Mouse (Mus musculus) gastrocnemius, postnatal 36 days (tissue): ENCODE measurements around the gene Bcl9l. TPM values are rescaled to one million over a fixed set of nuclear protein-coding genes. Genes with fewer than 3 reads are reported as not detected.

Experiments
- DNase-seq, 2 experiments: peaks; one replicate each; pipeline ENCODE4 v3.0.0; 2022
- intact Hi-C: fragments of 180-260 bp; cut with DNase I; formaldehyde crosslinking; loops from one replicate; pipeline ENCODE4 v1.15.1; 2025
- total RNA-seq, 2 experiments: library from RNA; stranded (reverse); gene quantifications; 2 replicates each; pipeline ENCODE4 v1.2.3; 2021

The Bcl9l gene
- total RNA-seq, 2 experiments from 2014 or later = 25.7 to 42.5 TPM

DNA sequence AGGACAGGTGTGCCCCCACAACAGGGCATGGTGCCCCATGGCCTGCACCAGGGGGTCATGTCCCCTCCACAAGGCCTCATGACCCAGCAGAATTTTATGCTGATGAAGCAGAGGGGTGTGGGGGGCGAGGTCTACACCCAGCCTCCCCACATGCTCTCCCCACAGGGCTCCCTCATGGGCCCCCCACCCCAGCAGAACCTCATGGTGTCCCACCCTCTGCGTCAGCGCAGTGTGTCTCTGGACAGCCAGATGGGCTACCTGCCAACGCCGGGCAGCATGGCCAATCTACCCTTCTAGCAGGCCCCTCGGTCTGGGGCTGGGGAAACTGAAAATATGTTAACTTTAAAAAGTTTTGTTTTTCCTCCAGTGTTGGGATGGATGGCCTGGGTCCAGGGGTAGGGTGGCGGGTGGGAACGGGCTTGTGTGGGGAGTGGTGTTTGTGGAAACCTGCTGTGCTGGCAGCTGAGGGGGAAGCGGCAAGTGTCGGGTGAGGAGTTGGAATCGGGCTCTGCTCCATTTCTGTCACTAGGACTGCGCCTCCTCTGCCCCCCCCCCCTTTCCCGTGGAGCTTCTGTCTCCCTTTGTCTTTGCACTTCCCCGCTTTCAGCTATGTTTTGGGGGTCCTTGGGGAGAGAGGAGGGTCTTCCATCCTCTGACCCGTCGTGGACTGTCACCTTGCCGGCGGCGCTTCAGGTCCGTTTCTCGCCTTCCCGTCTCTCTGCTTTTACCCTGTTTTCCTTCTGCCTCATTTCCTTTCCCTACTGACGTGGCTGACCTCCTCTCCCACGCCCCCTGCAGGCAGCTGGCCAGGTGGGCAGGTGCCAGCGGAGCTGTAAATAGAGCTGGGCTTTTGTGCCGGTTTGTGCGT, 27.1 kb downstream of the Bcl9l start:
- intact Hi-C loops = loop anchor here (2.0 kb wide), 1 partner anchor 95 kb away; the partner anchor contains the start of gene Ddx6
- peak; percentile 85 to 86 for DNase-seq

DNA sequence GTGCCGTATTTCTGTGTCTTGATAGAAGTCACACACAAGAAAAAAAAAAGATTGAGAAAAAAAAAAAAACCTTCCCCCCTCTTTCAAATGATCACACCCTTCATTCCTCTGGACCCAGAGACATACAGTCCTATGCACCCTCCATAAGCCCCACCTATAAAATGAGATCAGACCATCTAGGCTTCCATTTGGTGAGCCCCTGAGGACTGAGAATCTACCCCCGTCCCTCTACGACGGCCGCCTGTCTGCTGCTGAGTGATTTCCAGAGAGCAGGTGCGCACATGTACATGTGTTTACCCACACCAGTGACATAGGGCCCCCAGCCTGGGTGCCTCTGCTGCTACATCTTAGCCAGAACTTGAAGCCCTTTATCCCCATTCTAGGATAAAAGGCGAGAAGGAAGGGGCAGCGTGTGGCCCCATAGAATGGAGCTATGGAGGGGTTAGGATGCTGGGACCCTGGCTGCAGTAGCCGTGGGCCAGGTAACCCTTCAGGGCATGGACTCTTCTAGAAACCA, 27.8 kb downstream of the Bcl9l start:
- intact Hi-C loops = loop anchor here (2.0 kb wide), 1 partner anchor 94 kb away; the partner anchor contains the start of gene Ddx6

DNA sequence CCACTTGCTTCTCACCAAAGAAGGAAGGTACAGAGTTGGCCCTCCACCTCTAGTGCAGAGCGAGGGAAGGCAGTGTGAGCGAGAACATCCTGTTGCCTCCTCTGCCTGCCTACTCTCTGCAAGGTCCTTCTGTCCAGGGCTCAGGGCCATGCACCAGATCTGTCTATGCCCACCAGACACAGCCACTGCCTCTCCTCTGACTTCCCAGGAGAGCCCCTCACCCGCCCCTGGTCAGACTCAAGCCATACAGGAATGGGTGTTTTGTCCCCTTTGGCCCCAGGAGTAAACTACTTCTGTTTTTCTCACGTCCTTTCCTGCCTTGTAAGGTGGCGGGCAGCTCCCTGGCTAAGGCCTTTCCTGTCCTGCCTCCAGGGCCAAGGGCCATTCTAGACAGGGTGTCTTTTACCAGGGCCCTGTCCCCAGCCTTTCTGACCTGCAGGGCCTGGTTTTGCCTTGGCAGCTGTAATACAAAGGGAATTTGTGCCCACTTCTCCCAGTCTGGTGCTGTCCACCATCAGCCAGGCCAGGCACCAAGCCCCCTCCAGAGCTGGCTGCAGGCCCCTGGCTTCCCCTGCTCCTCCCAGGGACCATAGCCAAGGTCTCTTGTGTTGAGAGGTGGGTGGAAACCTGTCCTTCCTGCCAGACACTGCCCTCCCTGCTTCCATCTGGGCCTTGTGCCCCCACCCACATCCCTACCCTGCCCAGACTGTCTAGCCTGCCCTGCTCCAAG, 28.4 kb downstream of the Bcl9l start:
- intact Hi-C loops = loop anchor here (2.0 kb wide), 1 partner anchor 94 kb away; the partner anchor contains the start of gene Ddx6
- peak in 1 of 2 experiments; percentile 48 for DNase-seq

More for the DNA sequence above, 27.8 kb downstream of the Bcl9l start:
- no peak for DNase-seq

DNA sequence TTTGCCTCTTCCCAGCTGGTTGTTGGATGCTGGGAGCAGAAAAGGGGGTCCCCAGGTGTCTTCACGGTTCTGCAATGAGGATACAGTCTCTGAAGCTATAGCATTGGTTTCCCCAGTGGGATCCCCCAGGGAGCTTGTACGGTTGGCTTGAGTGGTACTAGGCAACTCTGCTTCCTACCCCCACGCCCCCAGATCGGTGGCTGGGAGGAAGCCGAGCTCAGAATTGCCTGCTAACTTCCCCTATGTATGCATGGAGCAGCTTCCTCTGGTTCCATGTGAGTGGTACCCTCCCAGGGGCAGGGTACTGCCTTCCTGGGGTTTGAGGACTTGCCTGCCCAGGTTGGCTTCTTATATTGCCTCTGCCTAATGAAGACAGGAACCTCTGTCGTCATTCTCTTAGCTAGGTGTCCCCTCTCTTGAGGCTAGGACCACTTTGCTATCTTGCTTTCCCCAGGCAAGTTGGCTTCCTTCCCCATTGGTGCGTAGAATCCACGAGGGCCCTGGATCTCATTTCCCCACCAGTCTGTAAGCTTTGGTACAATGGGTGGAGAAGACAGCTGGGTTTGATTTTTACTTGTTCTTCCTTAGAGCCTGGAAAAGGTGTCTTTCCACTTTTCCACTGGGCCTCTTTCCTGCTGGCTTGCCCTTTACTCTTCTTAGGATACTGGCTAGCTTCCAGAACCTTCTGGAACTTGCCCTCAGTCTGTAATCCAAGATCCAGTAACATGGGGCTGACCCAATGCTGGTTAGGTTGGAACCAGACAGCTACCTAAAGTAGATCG, 29.5 kb downstream of the Bcl9l start:
- intact Hi-C loops = loop anchor here (2.0 kb wide), 1 partner anchor 93 kb away; the partner anchor contains the start of gene Ddx6
- DNase-seq = no peak

DNA sequence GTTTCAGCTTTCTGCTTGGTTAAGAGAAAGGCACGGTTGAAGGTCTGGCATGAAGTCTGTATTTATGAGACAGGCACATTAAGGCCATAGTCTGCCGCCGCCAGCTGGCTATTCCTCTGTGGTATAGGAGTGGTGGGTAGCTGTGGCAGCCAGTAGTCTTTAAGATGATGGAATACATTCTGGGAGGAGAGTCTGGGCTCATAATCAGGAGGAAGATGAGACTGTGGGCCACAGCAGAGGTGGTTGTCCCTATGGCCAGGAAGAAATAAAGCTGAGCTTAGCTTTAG, 30.0 kb downstream of the Bcl9l start:
- no peak for DNase-seq
- intact Hi-C loops = no loop called here

DNA sequence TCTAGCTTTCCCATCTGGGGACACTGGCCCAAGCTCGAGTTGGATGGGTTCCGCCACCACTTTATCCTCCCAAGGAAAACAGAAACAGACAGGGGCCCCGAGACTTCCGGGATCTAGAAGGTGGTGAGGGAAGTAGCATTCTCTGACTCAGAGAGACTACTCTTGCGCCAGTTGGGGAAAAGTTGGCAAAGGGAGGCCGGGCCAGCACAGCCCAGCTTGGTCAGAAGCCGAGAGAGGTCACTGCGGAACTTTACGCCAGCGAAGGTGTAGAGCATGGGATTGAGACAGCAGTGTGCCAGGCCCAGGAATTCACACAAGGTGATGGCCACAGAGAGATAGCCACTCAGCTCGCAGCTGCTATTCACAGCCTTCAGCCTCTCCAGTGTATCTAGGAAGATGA, 30.5 kb downstream of the Bcl9l start:
- no peak for DNase-seq
- intact Hi-C loops = no loop called here

DNA sequence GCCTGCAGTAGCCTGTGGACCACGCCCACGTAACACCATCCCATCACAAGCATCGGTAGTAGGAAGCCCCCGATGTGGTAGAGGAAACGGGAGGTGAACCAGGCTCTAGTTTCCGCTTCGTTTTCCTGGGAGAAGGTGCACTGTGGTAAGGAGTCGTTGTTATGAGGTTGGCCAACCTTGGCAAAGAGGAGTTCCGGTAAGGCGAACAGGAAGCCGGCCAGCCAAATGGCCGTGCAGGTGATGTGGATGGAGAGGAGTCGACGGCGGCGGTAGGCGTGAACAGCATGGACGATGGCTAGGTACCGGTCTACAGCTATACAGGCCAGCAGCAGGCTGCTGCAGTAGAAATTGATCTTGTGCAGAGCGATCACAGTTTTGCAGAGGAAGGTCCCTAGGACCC, 31.0 kb downstream of the Bcl9l start:
- intact Hi-C loops = no loop called here

DNA sequence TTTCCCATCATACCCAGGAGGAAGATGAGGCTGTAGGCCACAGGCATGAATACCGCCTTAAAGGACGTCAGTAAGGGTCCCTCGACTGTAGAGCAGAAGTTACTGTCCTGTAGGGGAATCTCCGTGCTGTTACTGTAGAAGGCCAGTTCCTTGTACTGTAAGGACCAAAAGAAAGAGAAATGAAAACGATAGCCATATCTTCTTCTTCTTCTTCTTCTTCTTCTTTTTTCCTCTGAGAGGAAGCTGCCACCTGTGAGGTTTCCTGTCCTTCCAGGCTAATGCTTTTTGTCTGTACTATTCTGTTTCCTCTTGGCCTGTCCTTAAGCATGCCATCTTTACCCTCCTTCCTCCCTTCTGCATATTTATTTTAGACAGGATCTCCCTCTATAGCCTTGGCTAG, 31.5 kb downstream of the Bcl9l start:
- intact Hi-C loops = no loop called here
- no peak for DNase-seq

More for the DNA sequence above, 31.0 kb downstream of the Bcl9l start:
- no peak for DNase-seq

DNA sequence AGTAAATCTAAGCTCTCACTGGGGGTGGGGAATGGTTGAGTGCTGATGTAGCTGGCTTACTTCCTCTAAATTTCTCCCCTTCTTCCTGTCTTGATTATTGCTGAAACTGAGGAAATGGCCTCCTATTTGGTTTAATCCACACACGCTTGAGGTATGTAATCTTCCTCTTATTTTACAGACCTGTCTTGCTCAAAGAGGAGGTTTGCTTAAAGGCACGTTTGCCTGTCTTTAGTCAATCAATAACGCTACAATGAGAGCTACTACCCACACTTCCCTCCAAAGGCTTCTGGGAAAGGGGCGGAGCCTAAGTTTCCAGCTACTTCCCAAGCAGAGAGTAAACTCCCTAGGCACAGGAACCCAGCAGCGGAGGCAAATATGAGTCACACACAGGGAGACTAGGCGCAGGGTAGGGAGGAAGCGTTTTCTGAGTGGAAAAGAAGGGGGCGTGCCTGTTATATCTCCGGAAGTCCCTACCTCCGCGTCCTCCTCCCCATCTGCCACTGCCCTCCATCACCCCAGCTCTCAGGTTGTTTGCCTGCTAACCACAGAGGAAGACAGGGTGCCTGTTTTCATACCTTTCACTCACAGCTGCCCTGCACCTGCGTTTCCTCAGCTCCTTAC, 32.6 kb downstream of the Bcl9l start:
- intact Hi-C loops = no loop called here
- DNase-seq = no peak

DNA sequence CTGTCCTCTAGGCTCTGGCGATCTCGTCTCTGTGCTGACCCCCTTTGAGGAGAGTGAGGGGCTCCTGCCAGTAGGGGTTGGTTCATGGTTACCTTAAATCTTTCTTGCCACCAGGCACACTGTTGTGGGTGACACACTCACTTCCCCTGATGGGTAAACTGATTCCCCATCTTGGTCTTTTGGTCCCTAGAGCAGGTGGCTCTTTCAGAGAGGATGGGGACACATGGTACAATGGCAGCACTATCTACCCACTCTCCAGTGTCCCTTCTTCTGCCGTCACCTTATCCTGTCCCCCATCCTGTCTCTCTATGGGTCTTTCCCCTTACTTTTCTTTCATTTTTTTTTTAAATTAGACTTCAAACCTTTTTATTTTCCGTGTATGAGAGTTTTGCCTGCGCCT, 33.3 kb downstream of the Bcl9l start:
- intact Hi-C loops = no loop called here
- no peak for DNase-seq

DNA sequence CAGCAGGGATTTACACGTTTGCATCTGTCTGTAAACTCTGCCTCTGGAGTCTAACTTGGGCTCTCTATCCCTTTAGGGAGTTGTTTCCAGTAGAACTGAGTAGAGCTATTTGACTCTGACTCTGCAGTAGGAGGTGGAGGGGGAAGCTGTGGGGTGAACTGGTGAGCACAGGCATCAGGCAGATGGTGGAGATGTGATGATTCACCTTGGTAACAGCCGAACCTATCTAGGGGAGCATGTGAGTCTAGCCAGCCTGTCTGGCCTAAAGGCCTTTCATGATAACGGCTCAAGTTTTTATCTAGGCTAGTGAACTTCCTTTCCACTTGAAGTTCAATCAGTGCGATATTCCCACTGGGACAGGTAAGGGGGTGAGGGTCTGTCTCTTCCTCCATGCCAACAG, 34.7 kb downstream of the Bcl9l start:
- DNase-seq = no peak
- intact Hi-C loops = no loop called here

DNA sequence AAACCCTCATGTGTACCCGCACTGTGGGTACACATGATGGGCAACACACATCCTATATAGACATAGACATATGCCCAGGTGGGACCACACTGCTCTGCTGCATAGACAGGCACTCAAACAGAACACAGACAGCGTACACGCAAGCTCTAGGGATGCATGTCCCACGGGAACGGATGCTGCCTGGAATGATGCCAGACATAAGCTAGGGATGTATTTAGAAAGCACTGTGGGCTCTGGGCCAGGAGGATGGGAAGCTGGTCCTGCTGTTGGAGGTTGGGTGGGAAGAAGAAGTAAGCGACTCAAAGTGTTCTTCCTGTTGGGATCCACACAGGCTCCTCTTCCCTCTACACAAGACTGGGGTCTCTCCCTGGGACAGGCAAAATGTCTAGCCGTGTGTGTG, 35.4 kb downstream of the Bcl9l start:
- no peak for DNase-seq
- intact Hi-C loops = no loop called here

DNA sequence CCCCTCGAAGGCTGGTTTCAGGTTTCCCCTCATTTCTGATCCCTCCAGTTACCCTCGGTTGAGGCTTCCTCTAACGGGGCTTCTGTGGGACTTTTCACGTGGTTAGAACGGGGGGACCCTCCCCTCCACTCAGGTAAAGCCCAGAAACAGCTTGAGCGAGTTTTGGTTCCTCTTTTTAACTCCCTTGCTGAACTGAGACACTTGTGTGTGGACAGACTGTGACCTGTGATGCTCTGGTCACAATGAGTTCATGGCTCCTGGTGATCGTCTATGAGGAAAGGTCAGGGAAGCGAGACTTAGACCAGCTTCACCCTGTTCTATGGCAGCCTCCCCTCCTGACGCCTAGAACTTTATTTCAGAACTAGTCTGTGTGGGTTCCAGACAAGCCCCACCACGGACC, 39.3 kb downstream of the Bcl9l start:
- intact Hi-C loops = no loop called here
- no peak for DNase-seq

DNA sequence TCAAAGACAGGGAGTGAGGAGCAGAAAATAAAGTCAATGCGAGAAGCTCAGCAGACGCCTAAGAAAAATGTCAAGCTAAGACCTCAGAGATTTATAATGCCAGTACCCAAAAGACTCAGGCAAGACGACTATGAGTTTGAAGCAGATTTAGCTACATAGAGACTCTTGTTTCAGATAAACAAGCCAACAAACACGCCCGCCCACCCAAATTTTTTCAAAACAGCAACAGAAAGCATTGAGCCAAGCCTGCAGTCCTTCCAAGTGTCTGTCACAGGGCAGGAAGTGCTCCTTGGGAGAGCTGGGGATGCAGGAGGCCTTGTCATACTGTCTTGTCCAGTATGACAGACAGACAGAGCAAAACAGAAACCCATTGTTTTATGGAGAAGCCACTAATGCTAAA, 41.1 kb downstream of the Bcl9l start:
- DNase-seq = no peak
- intact Hi-C loops = no loop called here

DNA sequence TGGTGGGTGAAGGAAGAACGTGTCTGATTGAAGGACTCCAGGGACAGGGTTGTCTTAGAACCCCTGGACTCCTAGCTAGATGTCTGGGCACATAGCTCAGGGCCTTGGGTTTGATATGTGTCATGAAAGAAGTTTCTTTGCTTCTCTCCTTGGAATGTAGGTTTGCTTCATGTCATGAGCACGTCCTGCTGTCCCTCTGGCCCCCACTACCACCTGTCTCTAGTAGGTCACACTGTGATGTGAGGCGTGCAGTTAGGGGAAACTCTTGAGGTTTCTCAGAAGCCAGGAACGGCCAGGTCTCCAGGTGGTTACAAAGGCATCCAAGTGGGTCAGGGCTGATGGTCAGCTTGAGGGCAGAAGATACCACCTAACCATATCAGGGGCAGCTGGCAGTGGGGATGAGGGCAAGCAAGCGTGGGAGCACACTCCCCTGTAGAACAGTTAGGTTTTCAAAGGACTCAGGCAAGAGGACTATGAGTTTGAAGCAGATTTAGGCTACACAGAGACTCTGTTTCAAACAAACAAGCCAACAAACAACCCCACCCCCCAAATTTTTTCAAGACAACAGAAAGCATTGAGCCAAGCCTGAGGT, 41.7 kb downstream of the Bcl9l start:
- intact Hi-C loops = no loop called here
- no peak for DNase-seq

DNA sequence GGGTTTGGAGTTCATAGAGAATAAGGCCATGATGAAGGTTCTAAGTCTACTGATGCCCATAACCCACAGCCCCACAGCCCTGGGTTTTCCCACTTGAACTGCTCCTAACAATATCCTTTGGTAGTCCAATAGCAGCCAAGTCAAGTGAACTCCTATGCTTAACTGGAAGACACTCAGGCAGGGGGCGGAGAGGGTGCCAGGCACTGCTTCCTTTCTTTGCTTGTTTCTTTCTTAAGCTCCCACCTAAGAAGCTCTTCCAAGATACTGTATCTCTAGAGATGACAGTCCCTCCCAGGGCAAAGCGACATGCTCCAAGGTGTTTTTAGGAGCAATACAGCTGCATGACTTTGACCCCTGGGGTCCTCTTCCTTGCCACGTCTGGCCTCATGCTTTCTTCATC, 42.4 kb downstream of the Bcl9l start:
- intact Hi-C loops = no loop called here
- no peak for DNase-seq

DNA sequence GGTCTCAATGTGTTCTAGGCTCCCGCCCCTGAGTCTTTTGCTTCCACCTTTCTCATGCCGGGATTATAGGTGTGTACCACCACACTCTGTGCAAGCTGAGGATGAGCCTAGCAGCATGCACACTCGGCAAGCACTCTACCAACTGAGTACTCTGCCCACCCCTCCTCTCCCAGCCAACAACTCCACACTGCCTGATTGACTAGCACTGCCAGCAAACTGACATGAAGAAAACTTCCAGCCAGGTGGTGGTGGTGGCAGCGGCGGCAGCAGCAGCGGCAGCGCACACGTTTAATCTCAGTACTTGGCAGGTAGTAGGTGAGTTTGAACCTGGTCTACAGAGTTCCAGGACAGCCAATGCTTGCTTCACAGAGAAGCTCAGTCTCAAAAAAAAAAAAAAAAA, 43.0 kb downstream of the Bcl9l start:
- DNase-seq = no peak
- intact Hi-C loops = no loop called here

DNA sequence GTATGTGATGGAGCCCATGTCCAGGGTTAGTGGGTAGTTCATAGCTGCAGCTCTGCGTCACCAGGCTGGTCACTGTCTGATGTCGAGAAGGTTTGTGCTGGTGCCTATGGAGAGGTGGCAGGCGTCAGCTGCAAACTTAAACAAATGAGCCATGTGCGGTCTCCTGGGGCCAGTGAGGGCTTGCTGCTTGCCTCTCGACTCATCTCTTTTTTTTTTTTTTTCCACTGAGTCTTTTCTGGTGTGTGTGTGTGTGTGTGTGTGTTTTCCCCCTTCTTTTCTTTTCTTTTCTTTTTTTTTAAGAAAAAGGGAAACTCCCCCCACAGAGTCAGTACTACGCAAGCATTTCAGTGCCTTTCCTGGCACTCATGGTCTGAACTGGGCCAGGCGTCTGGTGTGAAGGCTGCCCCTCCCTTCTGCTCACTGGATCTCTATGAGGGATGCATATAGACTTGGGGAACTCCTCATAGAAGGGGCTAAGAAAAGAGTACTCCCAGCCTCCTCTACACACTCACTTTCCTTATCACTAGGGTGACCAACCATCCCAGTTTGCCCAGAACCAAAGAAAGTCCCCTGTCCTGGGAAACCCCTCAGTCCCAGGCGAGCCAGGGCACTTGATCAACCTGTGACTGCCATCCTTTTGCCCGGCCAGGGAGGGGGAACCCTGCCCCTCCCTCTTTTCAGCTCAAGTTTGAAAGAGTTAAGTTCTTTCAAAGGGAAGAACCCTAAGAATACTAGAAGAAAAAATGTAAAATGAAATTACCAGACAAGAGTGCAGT, 43.9 kb downstream of the Bcl9l start:
- no peak for DNase-seq
- intact Hi-C loops = no loop called here

DNA sequence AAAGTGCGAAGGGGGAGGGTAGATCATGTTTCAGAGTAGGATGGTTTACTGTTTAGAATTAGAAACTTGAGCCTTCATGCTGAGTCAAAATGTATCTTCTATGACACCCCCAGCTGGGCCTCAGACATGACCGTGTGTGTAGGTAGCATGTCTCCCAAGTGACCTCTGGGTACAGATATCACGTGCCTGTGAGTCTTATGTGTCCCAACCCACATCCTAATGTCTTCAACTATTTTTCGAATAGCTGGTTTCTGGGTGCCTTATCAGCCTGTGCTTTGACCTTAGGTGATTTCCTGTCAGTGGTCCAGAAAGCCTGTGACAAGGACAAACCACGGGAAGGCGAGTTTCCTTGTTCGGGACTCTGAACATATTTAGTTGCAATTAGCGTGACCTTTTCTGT, 45.7 kb downstream of the Bcl9l start:
- DNase-seq = no peak
- intact Hi-C loops = no loop called here
